Mouse (Mus musculus): ENCODE data around the gene Ccdc142. TPM values are rescaled to one million over a fixed set of nuclear protein-coding genes. Genes with fewer than 3 reads are reported as not detected.

Ccdc142 gene
- polyA plus RNA-seq, 1 experiment from 2014 or later, result 2.2 TPM

DNA sequence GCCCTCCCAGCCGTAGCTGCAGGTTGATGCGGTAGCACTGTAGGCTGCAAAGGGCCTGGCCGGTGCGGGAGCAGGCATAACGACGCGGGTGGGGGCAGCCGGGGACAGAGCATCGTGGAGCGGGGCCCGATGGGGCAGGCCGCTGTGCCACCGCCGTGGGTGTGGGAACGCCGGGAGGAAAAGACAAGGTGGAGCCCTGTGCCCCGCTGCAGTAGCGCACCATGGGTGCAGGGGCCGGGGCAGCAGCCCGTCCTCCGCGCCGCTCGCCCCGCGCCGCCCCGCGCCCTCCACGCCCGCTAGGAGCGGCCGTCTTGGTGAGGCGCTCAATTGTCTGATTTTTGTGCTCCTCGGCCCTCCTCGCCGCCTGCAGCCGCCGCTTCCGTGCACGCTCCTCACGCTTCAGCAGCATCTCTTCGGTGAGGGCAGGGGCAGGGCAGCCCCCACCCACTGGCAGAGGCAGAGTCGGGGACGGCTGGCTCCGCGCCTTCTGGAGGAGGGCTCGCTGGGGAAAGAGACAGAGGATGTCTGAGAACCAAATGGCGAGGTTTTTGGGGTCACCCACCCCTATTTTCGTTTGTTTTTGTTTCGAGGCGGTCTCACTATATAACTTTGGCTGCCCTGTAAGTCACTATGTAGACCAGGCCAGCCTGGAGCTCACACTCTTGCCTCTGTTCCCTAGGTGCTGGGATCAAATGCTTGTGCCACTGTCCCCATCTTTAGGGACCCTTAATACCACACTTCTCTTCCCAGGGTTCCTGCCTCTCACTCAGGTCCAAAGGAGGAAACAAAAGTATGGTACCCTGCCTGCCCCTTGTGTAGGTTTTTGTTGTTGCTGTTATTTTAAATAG is 20.7 kb downstream of the Ccdc142 start:
- 2% methylated on average over 49 of the region's 52 CpGs for WGBS
- peak overlapping the region; percentile 74 to 79 for H3K4me3 ChIP-seq (ENCODE audit: control insufficient read depth in 1 of 2, insufficient read depth in 1 of 2, low read depth in 1 of 2, low read length in 2 of 2)
- H3K9me3 ChIP-seq (ENCODE audit: control insufficient read depth, low read length), result no peaks in the 10 kb centered on the region
- peaks cover 24 to 33% of the 10 kb centered on the region in 2 experiments for H3K4me1 ChIP-seq (ENCODE audit: control insufficient read depth in 2 of 2, insufficient read depth in 2 of 2, low read length in 2 of 2)
- H3K4me2 ChIP-seq (ENCODE audit: low read length), result peak overlapping the region; percentile 99
- H3K36me3 ChIP-seq (ENCODE audit: control insufficient read depth, insufficient read depth, low read length), result peaks cover 32% of the 10 kb centered on the region
- ATAC-seq (ENCODE audit: insufficient number of reproducible peaks, insufficient read depth, low FRiP score, low read depth), result peak; percentile 6; the same call in 1 of the 2 replicates
- H3K9ac ChIP-seq (ENCODE audit: low read length), result peak overlapping the region; percentile 90
- no peaks in the 10 kb centered on the region for H3K27me3 ChIP-seq (ENCODE audit: control insufficient read depth, insufficient read depth, low read length)
- peak overlapping the region; percentile 88 to 89 for H3K27ac ChIP-seq (replicated peaks in 1 of 2; ENCODE audit: control insufficient read depth in 1 of 2, insufficient read depth in 1 of 2, low read depth in 2 of 2, low read length in 2 of 2)

DNA sequence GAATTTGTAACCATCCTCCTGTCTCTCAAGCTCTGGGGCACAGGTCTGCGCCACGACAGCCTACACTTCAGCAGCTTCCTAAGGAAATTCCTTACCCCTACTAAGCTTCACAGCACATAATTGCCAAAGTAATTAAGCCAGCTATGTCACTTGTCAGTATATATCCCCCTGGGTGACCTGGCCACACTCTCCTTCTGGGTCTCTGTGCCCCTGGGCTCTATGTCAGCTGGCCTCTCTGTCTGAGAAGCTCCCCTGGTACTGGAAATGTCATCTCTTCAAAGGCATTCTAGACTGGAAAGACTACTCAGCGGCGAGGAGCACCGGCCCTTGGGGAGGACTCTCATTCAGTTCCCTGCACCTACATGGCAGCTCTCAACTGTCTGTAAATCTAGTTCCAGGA is 21.6 kb downstream of the Ccdc142 start:
- Histone ChIP-seq H3K36me3 (ENCODE audit: control insufficient read depth, insufficient read depth, low read length) (peaks cover 23% of the 10 kb centered on the region), H3K4me2 (ENCODE audit: low read length) (no peak overlapping the region), H3K27me3 (ENCODE audit: control insufficient read depth, insufficient read depth, low read length) (no peaks in the 10 kb centered on the region), H3K9me3 (ENCODE audit: control insufficient read depth, low read length) (no peaks in the 10 kb centered on the region), H3K9ac (ENCODE audit: low read length) (no peak overlapping the region), H3K27ac (replicated peaks in 1 of 2; ENCODE audit: control insufficient read depth in 1 of 2, insufficient read depth in 1 of 2, low read depth in 2 of 2, low read length in 2 of 2) (no peak overlapping the region), H3K4me3 (ENCODE audit: control insufficient read depth in 1 of 2, insufficient read depth in 1 of 2, low read depth in 1 of 2, low read length in 2 of 2) (no peak overlapping the region), H3K4me1 (ENCODE audit: control insufficient read depth in 2 of 2, insufficient read depth in 2 of 2, low read length in 2 of 2) (peaks cover 24 to 33% of the 10 kb centered on the region in 2 experiments)
- ATAC-seq (ENCODE audit: insufficient number of reproducible peaks, insufficient read depth, low FRiP score, low read depth), result no peak
- WGBS, result 83% methylated on average over 5 of the region's 5 CpGs

DNA sequence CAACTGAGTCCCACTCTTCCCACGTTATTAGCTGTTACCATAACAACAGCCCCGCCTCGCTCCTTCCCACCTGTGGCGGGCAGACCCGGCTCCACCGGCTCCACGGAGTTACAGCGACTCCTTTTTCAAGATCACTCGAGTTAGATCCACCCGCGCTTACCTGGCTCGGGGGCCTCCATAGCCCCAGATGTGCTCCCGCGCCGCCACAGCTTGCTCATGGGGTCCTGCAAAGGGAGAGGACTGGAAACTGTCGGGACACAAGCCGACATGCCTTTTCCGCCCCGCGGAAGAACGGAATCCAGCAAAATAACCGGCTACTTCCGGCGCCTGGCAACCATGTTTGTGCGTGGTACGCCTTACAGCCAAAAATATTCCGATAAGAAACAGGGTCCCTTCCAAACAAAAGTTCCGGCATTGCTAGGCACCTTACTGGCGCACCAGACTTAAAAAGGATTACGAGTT is 23.5 kb downstream of the Ccdc142 start:
- Histone ChIP-seq H3K9me3 (ENCODE audit: control insufficient read depth, low read length) (no peaks in the 10 kb centered on the region), H3K4me3 (ENCODE audit: control insufficient read depth in 1 of 2, insufficient read depth in 1 of 2, low read depth in 1 of 2, low read length in 2 of 2) (peak overlapping the region; percentile 69 to 80), H3K27me3 (ENCODE audit: control insufficient read depth, insufficient read depth, low read length) (no peaks in the 10 kb centered on the region), H3K27ac (replicated peaks in 1 of 2; ENCODE audit: control insufficient read depth in 1 of 2, insufficient read depth in 1 of 2, low read depth in 2 of 2, low read length in 2 of 2) (0 out of 4 replicates have a peak overlapping the region, but pooled peaks of 1 of the 2 experiments have one; percentile 46), H3K9ac (ENCODE audit: low read length) (peak overlapping the region; percentile 81), H3K4me2 (ENCODE audit: low read length) (peak overlapping the region; percentile 88), H3K36me3 (ENCODE audit: control insufficient read depth, insufficient read depth, low read length) (0 out of 2 replicates have a peak, but pooled peaks cover 6% of the 10 kb centered on the region), H3K4me1 (ENCODE audit: control insufficient read depth in 2 of 2, insufficient read depth in 2 of 2, low read length in 2 of 2) (peaks cover 20 to 30% of the 10 kb centered on the region in 2 experiments)
- no peak for ATAC-seq (ENCODE audit: insufficient number of reproducible peaks, insufficient read depth, low FRiP score, low read depth)
- under 1% methylated on average over 30 of the region's 30 CpGs for WGBS

DNA sequence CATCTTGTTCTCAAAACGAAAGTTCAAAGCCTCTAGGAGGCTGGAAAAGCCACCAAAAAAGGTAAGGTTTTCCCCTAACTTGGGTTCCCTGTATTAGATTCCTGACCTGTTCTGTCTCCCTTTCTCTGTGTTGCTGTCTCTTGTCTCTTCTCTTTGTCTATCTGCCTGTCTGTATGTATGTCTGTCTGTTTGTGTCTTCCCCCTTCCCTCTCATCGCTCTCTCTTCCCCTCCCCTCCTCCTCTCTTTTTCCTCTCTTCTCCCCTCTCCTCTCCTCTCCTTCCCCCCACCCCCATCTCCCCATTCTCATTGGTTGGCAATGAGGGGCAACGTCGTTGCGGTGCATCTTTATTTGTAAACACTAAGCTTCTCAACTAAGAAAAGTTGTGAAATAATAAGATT is 23.9 kb downstream of the Ccdc142 start, which contains the start of gene Ino80b:
Gene Ino80b, minus strand, starts transcription at position 101 of the 400 bp plus-strand sequence.
- Histone ChIP-seq H3K4me2 (ENCODE audit: low read length) (peak within 1 kb of the TSS; percentile 88), H3K4me1 (ENCODE audit: control insufficient read depth in 2 of 2, insufficient read depth in 2 of 2, low read length in 2 of 2) (peaks cover 16 to 25% of the 10 kb centered on the region in 2 experiments), H3K27ac (replicated peaks in 1 of 2; ENCODE audit: control insufficient read depth in 1 of 2, insufficient read depth in 1 of 2, low read depth in 2 of 2, low read length in 2 of 2) (0 out of 4 replicates have a peak within 1 kb of the TSS, but pooled peaks of 1 of the 2 experiments have one; percentile 46), H3K27me3 (ENCODE audit: control insufficient read depth, insufficient read depth, low read length) (no peaks in the 10 kb centered on the region), H3K4me3 (ENCODE audit: control insufficient read depth in 1 of 2, insufficient read depth in 1 of 2, low read depth in 1 of 2, low read length in 2 of 2) (peak within 1 kb of the TSS; percentile 69 to 80), H3K36me3 (ENCODE audit: control insufficient read depth, insufficient read depth, low read length) (0 out of 2 replicates have a peak, but pooled peaks cover 6% of the 10 kb centered on the region), H3K9me3 (ENCODE audit: control insufficient read depth, low read length) (no peaks in the 10 kb centered on the region), H3K9ac (ENCODE audit: low read length) (peak within 1 kb of the TSS; percentile 81)
- no peak for ATAC-seq (ENCODE audit: insufficient number of reproducible peaks, insufficient read depth, low FRiP score, low read depth)
- 26% methylated on average over 5 of the region's 5 CpGs for WGBS

DNA sequence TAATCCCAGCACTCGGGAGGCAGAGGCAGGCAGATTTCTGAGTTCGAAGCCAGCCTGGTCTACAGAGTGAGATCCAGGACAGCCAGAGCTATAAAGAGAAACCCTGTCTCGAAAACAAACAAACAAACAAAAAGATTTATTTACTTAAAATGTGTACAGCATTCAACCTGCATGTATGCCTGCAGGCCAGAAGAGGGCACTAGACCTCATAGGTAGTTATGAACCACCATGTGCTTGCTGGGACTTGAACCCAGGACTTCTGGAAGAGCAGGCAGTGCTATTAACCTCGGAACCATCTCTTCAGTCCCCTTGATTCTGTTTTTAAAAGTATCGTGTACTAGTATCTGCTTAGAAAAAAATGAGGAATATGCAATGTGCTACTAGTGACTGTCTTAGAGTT is 26.0 kb downstream of the Ccdc142 start:
- Histone ChIP-seq H3K27ac (replicated peaks in 1 of 2; ENCODE audit: control insufficient read depth in 1 of 2, insufficient read depth in 1 of 2, low read depth in 2 of 2, low read length in 2 of 2) (no peak overlapping the region), H3K27me3 (ENCODE audit: control insufficient read depth, insufficient read depth, low read length) (no peaks in the 10 kb centered on the region), H3K36me3 (ENCODE audit: control insufficient read depth, insufficient read depth, low read length) (0 out of 2 replicates have a peak, but pooled peaks cover 6% of the 10 kb centered on the region), H3K9me3 (ENCODE audit: control insufficient read depth, low read length) (no peaks in the 10 kb centered on the region), H3K4me1 (ENCODE audit: control insufficient read depth in 2 of 2, insufficient read depth in 2 of 2, low read length in 2 of 2) (peaks cover 9 to 16% of the 10 kb centered on the region in 2 experiments), H3K9ac (ENCODE audit: low read length) (no peak overlapping the region), H3K4me3 (ENCODE audit: control insufficient read depth in 1 of 2, insufficient read depth in 1 of 2, low read depth in 1 of 2, low read length in 2 of 2) (no peak overlapping the region), H3K4me2 (ENCODE audit: low read length) (no peak overlapping the region)
- ATAC-seq (ENCODE audit: insufficient number of reproducible peaks, insufficient read depth, low FRiP score, low read depth), result no peak
- 93% methylated on average over 5 of the region's 5 CpGs for WGBS

DNA sequence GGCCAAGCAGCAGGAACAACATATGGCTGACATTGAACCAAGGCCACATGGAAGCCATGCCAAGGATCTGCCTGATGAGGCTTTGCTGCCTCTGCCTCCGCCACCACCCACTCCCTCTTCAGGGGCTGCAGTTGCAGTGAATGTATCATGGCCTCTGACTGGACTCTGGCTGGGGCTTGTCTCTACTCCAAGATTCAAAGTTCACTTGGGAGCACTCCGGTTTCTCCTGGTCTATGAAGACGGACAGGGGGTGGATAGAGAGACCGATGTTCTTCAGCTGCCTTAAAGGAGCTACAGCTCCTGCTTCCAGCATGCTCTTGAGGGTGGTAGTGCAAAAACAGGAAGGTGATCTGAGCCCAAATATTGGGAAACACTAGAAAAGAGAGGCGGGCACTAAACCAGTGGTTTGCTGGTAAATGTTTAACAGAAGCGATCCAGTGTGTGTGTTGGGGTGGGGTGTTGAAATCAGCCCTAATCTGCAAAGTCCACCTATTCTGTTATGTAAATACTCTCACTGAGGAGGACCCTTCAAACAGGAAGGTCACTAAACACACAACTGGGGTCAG is 30.2 kb downstream of the Ccdc142 start:
- Histone ChIP-seq H3K4me3 (ENCODE audit: control insufficient read depth in 1 of 2, insufficient read depth in 1 of 2, low read depth in 1 of 2, low read length in 2 of 2) (no peak overlapping the region), H3K4me2 (ENCODE audit: low read length) (no peak overlapping the region), H3K9me3 (ENCODE audit: control insufficient read depth, low read length) (no peaks in the 10 kb centered on the region), H3K9ac (ENCODE audit: low read length) (no peak overlapping the region), H3K36me3 (ENCODE audit: control insufficient read depth, insufficient read depth, low read length) (no peaks in the 10 kb centered on the region), H3K27me3 (ENCODE audit: control insufficient read depth, insufficient read depth, low read length) (no peaks in the 10 kb centered on the region), H3K27ac (replicated peaks in 1 of 2; ENCODE audit: control insufficient read depth in 1 of 2, insufficient read depth in 1 of 2, low read depth in 2 of 2, low read length in 2 of 2) (no peak overlapping the region), H3K4me1 (ENCODE audit: control insufficient read depth in 2 of 2, insufficient read depth in 2 of 2, low read length in 2 of 2) (peaks cover 10% of the 10 kb centered on the region in 2 experiments; a peak in 3 of 4 replicates)
- 72% methylated on average over 6 of the region's 6 CpGs for WGBS
- ATAC-seq (ENCODE audit: insufficient number of reproducible peaks, insufficient read depth, low FRiP score, low read depth), result no peak

DNA sequence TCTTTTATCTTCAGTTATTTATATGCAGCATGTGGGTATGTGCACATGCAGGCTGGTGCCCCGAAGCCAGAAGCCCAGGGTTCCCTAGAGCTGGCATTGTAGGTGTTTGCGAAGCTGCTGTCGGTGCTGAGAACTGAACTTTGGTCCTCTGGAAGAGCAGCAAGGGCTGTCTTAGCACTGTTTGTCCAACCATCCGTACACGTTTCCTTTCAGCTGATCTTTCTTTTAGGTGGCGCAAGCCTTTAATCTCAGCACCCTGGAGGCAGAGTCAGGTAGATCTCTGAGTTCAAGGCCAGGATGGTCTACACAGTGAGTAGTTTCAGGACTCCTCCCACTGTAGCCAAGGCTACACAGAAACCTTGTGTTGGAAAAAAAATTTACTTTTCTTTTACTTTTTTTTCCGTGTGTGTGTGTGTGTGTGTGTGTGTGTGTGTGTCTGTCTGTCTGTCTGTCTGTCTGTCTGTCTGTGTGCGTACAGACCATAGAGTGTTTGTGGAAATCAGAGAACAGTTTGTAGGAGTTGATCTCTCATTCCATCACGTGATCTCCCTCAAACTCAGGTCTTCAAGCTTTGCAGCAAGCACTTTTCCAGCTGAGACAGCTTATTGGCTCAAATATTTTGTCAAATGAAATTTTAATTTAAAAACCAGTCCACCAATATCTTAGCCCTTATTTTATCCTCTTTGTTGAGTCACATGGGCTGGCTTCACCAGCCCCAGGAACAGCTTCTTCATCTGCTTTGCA is 30.9 kb downstream of the Ccdc142 start:
- H3K27ac ChIP-seq (replicated peaks in 1 of 2; ENCODE audit: control insufficient read depth in 1 of 2, insufficient read depth in 1 of 2, low read depth in 2 of 2, low read length in 2 of 2), result no peak overlapping the region
- 77% methylated on average over 9 of the region's 9 CpGs for WGBS
- no peaks in the 10 kb centered on the region for H3K36me3 ChIP-seq (ENCODE audit: control insufficient read depth, insufficient read depth, low read length)

More for the DNA sequence above, 30.9 kb downstream of the Ccdc142 start:
- Histone ChIP-seq H3K4me3 (ENCODE audit: control insufficient read depth in 1 of 2, insufficient read depth in 1 of 2, low read depth in 1 of 2, low read length in 2 of 2) (no peak overlapping the region), H3K27me3 (ENCODE audit: control insufficient read depth, insufficient read depth, low read length) (no peaks in the 10 kb centered on the region), H3K4me1 (ENCODE audit: control insufficient read depth in 2 of 2, insufficient read depth in 2 of 2, low read length in 2 of 2) (peaks cover 10 to 12% of the 10 kb centered on the region in 2 experiments; a peak in 3 of 4 replicates), H3K4me2 (ENCODE audit: low read length) (no peak overlapping the region), H3K9me3 (ENCODE audit: control insufficient read depth, low read length) (no peaks in the 10 kb centered on the region), H3K9ac (ENCODE audit: low read length) (no peak overlapping the region)
- no peak for ATAC-seq (ENCODE audit: insufficient number of reproducible peaks, insufficient read depth, low FRiP score, low read depth)

Measured in heart, embryonic 14.5 days (tissue).